Mouse (Mus musculus) naive thymus-derived CD4-positive, alpha-beta T cell, adult 2 months (primary cell): ENCODE data around the gene Gm21518.
"Not testable (repeated sequence)": the region's sequence is repeated elsewhere in the genome, so short reads cannot be mapped to it uniquely, and the experiment has no call there.

Source experiments
- DNase-seq: peaks from one replicate; pipeline ENCODE4 v3.0.0-alpha.2; 2011; ENCODE audit warnings: low read depth

Gm21518 gene

DNA sequence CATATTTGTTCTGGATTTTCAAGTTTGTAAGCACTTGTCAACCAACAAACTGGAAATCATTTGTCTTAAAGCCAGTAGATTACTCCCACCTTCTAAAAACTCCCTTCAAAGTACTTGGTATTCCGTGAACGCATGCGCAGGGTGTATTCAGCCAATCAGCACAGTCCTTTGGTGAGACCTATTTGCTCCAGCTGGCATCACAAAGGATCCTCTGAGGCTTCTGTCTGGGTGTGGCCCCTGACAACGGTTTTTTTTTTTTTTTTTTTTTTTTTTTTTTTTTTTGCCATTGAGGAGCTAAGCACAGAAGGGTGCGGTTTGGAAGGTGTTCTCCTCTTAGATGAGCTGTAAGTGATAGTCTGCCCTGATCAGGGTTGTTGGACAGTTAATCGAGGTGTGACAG, at the start of gene Gm21518:
Gene Gm21518 (plus strand): TSS at position 301 of the 400 bp plus-strand sequence.
- DNase-seq, result not testable (repeated sequence)
